Mouse (Mus musculus): ENCODE measurements around the gene Pde6c.

- TF ChIP-seq CTCF (IDR thresholded peaks at IDR 0.05; ENCODE audit: borderline replicate concordance, insufficient read depth, low read depth, low read length) (no peak), POLR2A (IDR thresholded peaks at IDR 0.05; ENCODE audit: borderline replicate concordance, insufficient read depth, low read length) (no peak)
Measured at GRCm38 (mm10) chr19:38124401-38125218, 8.0 kb upstream of the Pde6c start.
